Mouse (Mus musculus) erythroblast, embryonic 14.5 days (primary cell): ENCODE results near the gene Spata48. TPM values are rescaled to one million over a fixed set of nuclear protein-coding genes. Genes with fewer than 3 reads are reported as not detected.

Experiments
- H3K27me3 ChIP-seq: 2 replicates; pipeline ENCODE4 v1.6.1; 2012; ENCODE audit warnings: inconsistent platforms; ENCODE audit not compliant: control insufficient read depth
- H3K36me3 ChIP-seq: 2 replicates; pipeline ENCODE4 v1.6.1; 2012; ENCODE audit warnings: mild to moderate bottlenecking, inconsistent platforms; ENCODE audit not compliant: control insufficient read depth
- H3K4me1 ChIP-seq: 2 replicates; pipeline ENCODE4 v1.6.1; 2012; ENCODE audit warnings: inconsistent platforms; ENCODE audit not compliant: control insufficient read depth
- H3K4me3 ChIP-seq: replicated peaks from 2 replicates; pipeline ENCODE3; 2012; ENCODE audit warnings: moderate library complexity, mild to moderate bottlenecking, inconsistent platforms
- H3K9me3 ChIP-seq: 2 replicates; pipeline ENCODE4 v1.6.1; 2012; ENCODE audit warnings: low read length, inconsistent platforms, mixed read lengths; ENCODE audit not compliant: control insufficient read depth
- GATA1 ChIP-seq: IDR thresholded peaks from 2 replicates; pipeline ENCODE4 v1.6.1; 2012; ENCODE audit warnings: low read length, inconsistent platforms, mixed read lengths
- TAL1 ChIP-seq: IDR thresholded peaks from 3 replicates; pipeline ENCODE4 v1.6.1; 2012; ENCODE audit warnings: low read length, inconsistent platforms, mixed read lengths
- polyA plus RNA-seq: library from polyadenylated mRNA; stranded (reverse); fragments of >175 nt; gene quantifications from 2 replicates; pipeline ENCODE4 v1.2.3, GENCODE M21; 2012

Gene Spata48
- polyA plus RNA-seq, 1 experiment = 0.16 TPM

- no peak for TF ChIP-seq GATA1
- TF ChIP-seq TAL1 = no peak
- no peak overlapping the region for H3K4me3 ChIP-seq
- H3K4me1 ChIP-seq = no peaks in the 10 kb centered on the region; the same call in 1 of the 2 replicates
- no peaks in the 10 kb centered on the region for H3K36me3 ChIP-seq
- no peaks in the 10 kb centered on the region for H3K27me3 ChIP-seq
- H3K9me3 ChIP-seq = no peaks in the 10 kb centered on the region
Observed at GRCm38 (mm10) chr11:11528760-11529159, 66.9 kb downstream of the Spata48 start.

- Histone ChIP-seq H3K9me3 (no peaks in the 10 kb centered on the region), H3K36me3 (no peaks in the 10 kb centered on the region), H3K4me3 (no peak overlapping the region), H3K4me1 (no peaks in the 10 kb centered on the region; the same call in 1 of the 2 replicates), H3K27me3 (no peaks in the 10 kb centered on the region)
- TF ChIP-seq TAL1 (no peak), GATA1 (no peak)
Observed at GRCm38 (mm10) chr11:11529165-11529564, 67.3 kb downstream of the Spata48 start.

- no peaks in the 10 kb centered on the region; the same call in 1 of the 2 replicates for H3K4me1 ChIP-seq
- H3K27me3 ChIP-seq = no peaks in the 10 kb centered on the region
- H3K36me3 ChIP-seq = no peaks in the 10 kb centered on the region
- no peak for TF ChIP-seq GATA1
- TF ChIP-seq TAL1 = no peak
- H3K9me3 ChIP-seq = no peaks in the 10 kb centered on the region
- no peak overlapping the region for H3K4me3 ChIP-seq
Observed at GRCm38 (mm10) chr11:11530126-11530525, 68.2 kb downstream of the Spata48 start.

- H3K4me3 ChIP-seq = no peak overlapping the region
- TF ChIP-seq TAL1 (no peak), GATA1 (no peak)
- H3K36me3 ChIP-seq = no peaks in the 10 kb centered on the region
- H3K27me3 ChIP-seq = no peaks in the 10 kb centered on the region
- no peaks in the 10 kb centered on the region for H3K9me3 ChIP-seq
- H3K4me1 ChIP-seq = no peaks in the 10 kb centered on the region; the same call in 1 of the 2 replicates
Observed at GRCm38 (mm10) chr11:11536295-11536694, 74.4 kb downstream of the Spata48 start.

DNA sequence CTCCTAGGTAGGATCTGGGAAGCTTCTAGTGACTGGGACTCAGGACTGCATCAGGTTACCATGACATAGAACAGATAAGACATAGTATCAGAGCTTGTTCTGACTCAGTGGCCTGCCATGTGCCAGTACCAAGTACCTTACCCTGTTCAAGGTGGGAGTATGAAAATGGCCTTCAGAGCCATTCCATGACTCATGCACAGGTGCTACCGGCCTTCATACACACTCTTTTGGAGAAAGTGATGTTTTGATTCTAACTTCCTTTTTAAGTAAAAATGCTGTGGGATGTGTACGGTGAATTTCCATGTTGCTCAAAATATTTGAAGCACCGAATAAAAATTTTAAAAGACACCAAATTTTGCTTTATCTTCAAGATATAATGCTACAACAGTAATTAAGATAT, 84.1 kb downstream of the Spata48 start:
- Histone ChIP-seq H3K4me1 (no peaks in the 10 kb centered on the region), H3K36me3 (no peaks in the 10 kb centered on the region), H3K9me3 (no peaks in the 10 kb centered on the region), H3K27me3 (no peaks in the 10 kb centered on the region), H3K4me3 (no peak overlapping the region)
- no peak for TF ChIP-seq TAL1
- TF ChIP-seq GATA1 = no peak

GRCm38 (mm10) chr11:11546903-11547511, 85.1 kb downstream of the Spata48 start:
- no peaks in the 10 kb centered on the region for H3K4me1 ChIP-seq

GRCm38 (mm10) chr11:11547597-11548240, 85.8 kb downstream of the Spata48 start:
- H3K36me3 ChIP-seq = no peaks in the 10 kb centered on the region
- no peak overlapping the region for H3K4me3 ChIP-seq
- no peaks in the 10 kb centered on the region for H3K4me1 ChIP-seq
- no peak for TF ChIP-seq TAL1
- TF ChIP-seq GATA1 = no peak
- H3K9me3 ChIP-seq = no peaks in the 10 kb centered on the region
- H3K27me3 ChIP-seq = no peaks in the 10 kb centered on the region

More at GRCm38 (mm10) chr11:11546903-11547511, 85.1 kb downstream of the Spata48 start:
- H3K36me3 ChIP-seq = no peaks in the 10 kb centered on the region
- H3K9me3 ChIP-seq = no peaks in the 10 kb centered on the region
- H3K4me3 ChIP-seq = no peak overlapping the region
- no peak for TF ChIP-seq GATA1
- no peak for TF ChIP-seq TAL1
- no peaks in the 10 kb centered on the region for H3K27me3 ChIP-seq

GRCm38 (mm10) chr11:11555563-11555962, 93.7 kb downstream of the Spata48 start:
- Histone ChIP-seq H3K4me3 (no peak overlapping the region), H3K4me1 (peaks cover 11% of the 10 kb centered on the region), H3K36me3 (no peaks in the 10 kb centered on the region), H3K27me3 (no peaks in the 10 kb centered on the region), H3K9me3 (no peaks in the 10 kb centered on the region; the same call in 1 of the 2 replicates)
- TF ChIP-seq GATA1 = no peak
- TF ChIP-seq TAL1 = no peak

DNA sequence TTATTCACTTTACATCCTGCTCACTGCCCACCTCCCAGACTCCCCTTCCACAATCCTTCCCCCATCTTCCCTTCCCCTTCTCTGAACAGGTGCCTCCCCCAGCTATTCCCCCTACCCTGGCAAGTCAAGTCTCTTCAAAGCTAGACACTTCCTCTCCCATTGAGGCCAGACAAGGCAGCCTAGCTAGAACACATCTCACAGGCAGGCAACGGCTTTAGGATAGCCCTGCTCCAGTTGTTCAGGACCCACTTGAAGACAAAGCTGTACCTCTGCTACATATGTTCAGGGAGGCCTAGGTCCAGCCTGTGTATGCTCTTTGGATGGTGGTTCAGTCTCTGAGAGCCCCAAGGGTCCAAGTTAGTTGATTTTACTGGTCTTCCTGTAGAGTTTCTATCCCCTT, 94.3 kb downstream of the Spata48 start:
- H3K36me3 ChIP-seq = no peaks in the 10 kb centered on the region
- peaks cover 11% of the 10 kb centered on the region for H3K4me1 ChIP-seq
- H3K4me3 ChIP-seq = no peak overlapping the region
- H3K9me3 ChIP-seq = no peaks in the 10 kb centered on the region; the same call in 1 of the 2 replicates
- TF ChIP-seq TAL1 (no peak), GATA1 (no peak)
- no peaks in the 10 kb centered on the region for H3K27me3 ChIP-seq
